Mouse (Mus musculus) limb, embryonic 13.5 days (tissue): ENCODE results near the gene Slc25a34. TPM values are rescaled to one million over a fixed set of nuclear protein-coding genes. Genes with fewer than 3 reads are reported as not detected.

Experiments used
- ATAC-seq: fragments of 200-750 bp; cut with Nextera tagmentation; 2 replicates; pipeline ENCODE4 v1.8.0; 2017; ENCODE audit warnings: low read depth, moderate number of reproducible peaks, moderate TSS enrichment; ENCODE audit not compliant: low FRiP score
- H3K27ac ChIP-seq: fragments of 300-500 bp; sonication (generic); 2 replicates; pipeline ENCODE4 v1.5.1; 2015; ENCODE audit warnings: inconsistent platforms, mild to moderate bottlenecking, moderate library complexity
- H3K27me3 ChIP-seq: fragments of 300-500 bp; sonication (generic); 2 replicates; pipeline ENCODE4 v1.6.1; 2015; ENCODE audit warnings: mild to moderate bottlenecking, inconsistent platforms
- H3K36me3 ChIP-seq: fragments of 300-500 bp; sonication (generic); 2 replicates; pipeline ENCODE4 v1.6.1; 2015; ENCODE audit warnings: inconsistent platforms, mild to moderate bottlenecking, moderate library complexity
- H3K4me1 ChIP-seq: fragments of 300-500 bp; sonication (generic); 2 replicates; pipeline ENCODE4 v1.6.1; 2015; ENCODE audit warnings: inconsistent platforms
- H3K4me2 ChIP-seq: fragments of 300-500 bp; sonication (generic); replicated peaks from 2 replicates; pipeline ENCODE4 v1.6.1; 2015; ENCODE audit warnings: inconsistent platforms, mild to moderate bottlenecking, moderate library complexity
- H3K4me3 ChIP-seq: fragments of 300-500 bp; sonication (generic); 2 replicates; pipeline ENCODE4 v1.5.1; 2015; ENCODE audit warnings: moderate library complexity, mild to moderate bottlenecking, inconsistent platforms
- H3K9ac ChIP-seq: fragments of 300-500 bp; sonication (generic); 2 replicates; pipeline ENCODE4 v1.6.1; 2015; ENCODE audit warnings: mild to moderate bottlenecking, inconsistent platforms
- H3K9me3 ChIP-seq: fragments of 300-500 bp; sonication (generic); 2 replicates; pipeline ENCODE4 v1.6.1; 2016; ENCODE audit warnings: inconsistent platforms
- WGBS: fragments of 180-500 bp; shearing (Covaris S2); methylation state at CpG from one replicate; pipeline ENCODE4 v1.1.7; 2015; 5-methylcytosine and 5-hydroxymethylcytosine counted together
- polyA plus RNA-seq: library from polyadenylated mRNA; unstranded; fragments of >200 nt; fragmentation: Nextera tagmentation; extraction: Ambion mirVana; gene quantifications from 2 replicates; pipeline ENCODE4 v1.2.1, GENCODE M21; 2015

Gene Slc25a34
- polyA plus RNA-seq, 1 experiment from 2014 or later: not detected

DNA sequence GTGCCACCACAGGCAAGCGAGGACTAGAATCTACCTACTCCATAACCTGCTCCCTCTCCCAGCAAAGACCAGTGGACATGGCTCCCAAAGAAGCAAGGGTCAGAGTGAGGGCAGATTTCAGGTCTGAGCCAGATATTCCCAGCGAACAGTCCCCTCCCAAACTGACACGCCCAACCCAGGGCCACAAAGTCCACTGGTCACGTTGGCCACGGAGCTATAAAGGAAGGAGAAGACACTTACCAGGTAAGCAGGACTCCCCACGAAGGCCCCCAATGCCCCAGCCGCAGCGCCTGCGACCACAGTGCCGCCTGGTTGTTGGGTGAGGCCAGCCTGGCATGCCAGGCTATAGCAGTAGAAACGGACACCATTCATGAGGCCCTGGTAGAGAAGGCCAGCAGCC, 584 bp downstream of the Slc25a34 start:
- Histone ChIP-seq H3K4me3 (no peak overlapping the region), H3K9me3 (no peaks in the 10 kb centered on the region), H3K27me3 (no peaks in the 10 kb centered on the region), H3K4me1 (peaks cover 6% of the 10 kb centered on the region), H3K27ac (no peak overlapping the region), H3K9ac (no peak overlapping the region), H3K36me3 (peaks cover 32% of the 10 kb centered on the region), H3K4me2 (no peak overlapping the region)
- no peak for ATAC-seq
- 89% methylated on average over 11 of the region's 11 CpGs for WGBS

DNA sequence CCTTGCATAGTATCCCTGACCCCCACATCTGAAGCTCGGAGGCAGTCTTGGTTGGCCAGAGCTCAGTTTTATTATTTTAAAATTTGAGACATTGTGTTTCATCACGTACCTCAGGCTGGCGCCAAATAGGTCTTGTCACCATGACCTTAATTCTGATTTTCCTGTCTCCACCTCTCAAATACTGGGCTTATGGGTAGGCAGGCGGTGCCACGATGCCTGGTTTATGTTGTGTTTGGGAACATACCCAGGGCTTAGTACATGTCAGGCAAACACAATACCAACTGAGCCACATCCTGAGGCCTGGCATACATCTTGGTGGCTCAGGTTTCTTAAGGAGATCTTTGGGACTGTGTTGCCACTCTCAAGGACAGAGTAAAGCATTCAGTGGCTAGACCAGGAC, 1.0 kb downstream of the Slc25a34 start:
- H3K4me3 ChIP-seq: no peak overlapping the region
- no peaks in the 10 kb centered on the region for H3K9me3 ChIP-seq
- no peak overlapping the region for H3K27ac ChIP-seq
- H3K9ac ChIP-seq: no peak overlapping the region
- H3K36me3 ChIP-seq: peaks cover 27% of the 10 kb centered on the region
- H3K27me3 ChIP-seq: no peaks in the 10 kb centered on the region
- peaks cover 11% of the 10 kb centered on the region for H3K4me1 ChIP-seq
- WGBS: 85% methylated on average over 5 of the region's 5 CpGs
- ATAC-seq: no peak
- H3K4me2 ChIP-seq: no peak overlapping the region

GRCm38 (mm10) chr4:141622091-141622490, 1.5 kb downstream of the Slc25a34 start:
- H3K4me1 ChIP-seq: peaks cover 14% of the 10 kb centered on the region
- H3K4me2 ChIP-seq: no peak overlapping the region
- WGBS: 81% methylated on average over 8 of the region's 8 CpGs
- ATAC-seq: no peak
- H3K27me3 ChIP-seq: no peaks in the 10 kb centered on the region
- no peak overlapping the region for H3K9ac ChIP-seq
- H3K27ac ChIP-seq: no peak overlapping the region
- H3K9me3 ChIP-seq: no peaks in the 10 kb centered on the region
- peaks cover 23% of the 10 kb centered on the region for H3K36me3 ChIP-seq
- H3K4me3 ChIP-seq: no peak overlapping the region

- no peak overlapping the region for H3K27ac ChIP-seq
- H3K4me2 ChIP-seq: no peak overlapping the region
- H3K27me3 ChIP-seq: no peaks in the 10 kb centered on the region
- peaks cover 15% of the 10 kb centered on the region for H3K36me3 ChIP-seq
- ATAC-seq: no peak
- no peaks in the 10 kb centered on the region for H3K9me3 ChIP-seq
- 85% methylated on average over 8 of the region's 8 CpGs for WGBS
- H3K9ac ChIP-seq: no peak overlapping the region
- H3K4me1 ChIP-seq: peaks cover 14% of the 10 kb centered on the region
- H3K4me3 ChIP-seq: no peak overlapping the region
Measured at GRCm38 (mm10) chr4:141621297-141621696, 2.3 kb downstream of the Slc25a34 start.

GRCm38 (mm10) chr4:141619299-141619883, 4.2 kb downstream of the Slc25a34 start:
- Histone ChIP-seq H3K27ac (no peak overlapping the region), H3K4me3 (no peak overlapping the region), H3K9ac (no peak overlapping the region), H3K36me3 (no peaks in the 10 kb centered on the region), H3K9me3 (no peaks in the 10 kb centered on the region), H3K27me3 (no peaks in the 10 kb centered on the region), H3K4me1 (peaks cover 14% of the 10 kb centered on the region), H3K4me2 (no peak overlapping the region)
- WGBS: 85% methylated on average over 9 of the region's 9 CpGs
- ATAC-seq: no peak

GRCm38 (mm10) chr4:141618565-141619243, 4.9 kb downstream of the Slc25a34 start, which contains the start of gene Tmem82:
Gene Tmem82 (minus strand): TSS chr4:141618633.
- no peaks in the 10 kb centered on the region for H3K36me3 ChIP-seq
- peak within 1 kb of the TSS; percentile 63 for H3K4me2 ChIP-seq
- H3K4me3 ChIP-seq: peak within 1 kb of the TSS; percentile 33
- H3K4me1 ChIP-seq: peaks cover 14% of the 10 kb centered on the region
- WGBS: 26% methylated on average over 20 of the region's 20 CpGs
- H3K9me3 ChIP-seq: no peaks in the 10 kb centered on the region
- no peaks in the 10 kb centered on the region for H3K27me3 ChIP-seq
- peak within 1 kb of the TSS; percentile 45 for H3K9ac ChIP-seq
- ATAC-seq: no peak; the same call in 1 of the 2 replicates
- no peak within 1 kb of the TSS for H3K27ac ChIP-seq

- 10% methylated on average over 22 of the region's 22 CpGs for WGBS
- Histone ChIP-seq H3K4me3 (peak overlapping the region; percentile 33), H3K27me3 (no peaks in the 10 kb centered on the region), H3K4me1 (peaks cover 14% of the 10 kb centered on the region), H3K9me3 (no peaks in the 10 kb centered on the region), H3K27ac (no peak overlapping the region), H3K4me2 (peak overlapping the region; percentile 63), H3K9ac (peak overlapping the region; percentile 45), H3K36me3 (no peaks in the 10 kb centered on the region)
- no peak for ATAC-seq
Measured at GRCm38 (mm10) chr4:141617863-141618564, 5.6 kb downstream of the Slc25a34 start.

GRCm38 (mm10) chr4:141617299-141617698, 6.3 kb downstream of the Slc25a34 start:
- Histone ChIP-seq H3K4me2 (peak overlapping the region; percentile 63), H3K9me3 (no peaks in the 10 kb centered on the region), H3K36me3 (no peaks in the 10 kb centered on the region), H3K27me3 (no peaks in the 10 kb centered on the region), H3K4me1 (peaks cover 14% of the 10 kb centered on the region), H3K27ac (no peak overlapping the region), H3K9ac (peak overlapping the region; percentile 45), H3K4me3 (peak overlapping the region; percentile 33)
- no peak; the same call in 1 of the 2 replicates for ATAC-seq
- WGBS: 6% methylated on average over 20 of the region's 20 CpGs

DNA sequence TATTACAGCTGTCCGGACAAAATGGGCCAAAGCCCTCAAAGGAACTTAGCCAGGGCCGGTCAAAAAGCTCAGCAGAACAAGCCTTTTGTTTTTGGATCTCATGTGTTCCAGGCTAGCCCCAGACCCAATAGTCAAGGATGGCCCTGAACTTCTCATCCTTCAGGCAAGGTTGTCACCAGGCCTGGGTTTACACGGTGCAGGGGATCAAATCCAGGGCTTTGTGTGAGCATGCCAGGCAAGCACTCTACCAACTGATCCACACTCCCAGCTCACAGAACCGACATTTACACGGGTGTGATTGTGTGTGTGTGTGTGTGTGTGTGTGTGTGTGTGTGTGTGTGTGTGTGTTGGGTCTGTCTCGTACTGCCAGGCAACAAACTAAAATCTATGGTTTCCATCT, 6.8 kb downstream of the Slc25a34 start:
- Histone ChIP-seq H3K4me3 (no peak overlapping the region), H3K4me2 (no peak overlapping the region), H3K36me3 (no peaks in the 10 kb centered on the region), H3K9me3 (no peaks in the 10 kb centered on the region), H3K9ac (no peak overlapping the region), H3K4me1 (peaks cover 14% of the 10 kb centered on the region), H3K27ac (no peak overlapping the region), H3K27me3 (no peaks in the 10 kb centered on the region)
- WGBS: 79% methylated on average over 6 of the region's 6 CpGs
- no peak for ATAC-seq

- no peak overlapping the region for H3K4me3 ChIP-seq
- H3K4me1 ChIP-seq: peaks cover 14% of the 10 kb centered on the region
- H3K27ac ChIP-seq: no peak overlapping the region
- H3K27me3 ChIP-seq: no peaks in the 10 kb centered on the region
- H3K4me2 ChIP-seq: no peak overlapping the region
- no peaks in the 10 kb centered on the region for H3K9me3 ChIP-seq
- H3K9ac ChIP-seq: no peak overlapping the region
- no peak for ATAC-seq
- 85% methylated on average over 14 of the region's 14 CpGs for WGBS
- H3K36me3 ChIP-seq: no peaks in the 10 kb centered on the region
Measured at GRCm38 (mm10) chr4:141614946-141615345, 8.7 kb downstream of the Slc25a34 start.

DNA sequence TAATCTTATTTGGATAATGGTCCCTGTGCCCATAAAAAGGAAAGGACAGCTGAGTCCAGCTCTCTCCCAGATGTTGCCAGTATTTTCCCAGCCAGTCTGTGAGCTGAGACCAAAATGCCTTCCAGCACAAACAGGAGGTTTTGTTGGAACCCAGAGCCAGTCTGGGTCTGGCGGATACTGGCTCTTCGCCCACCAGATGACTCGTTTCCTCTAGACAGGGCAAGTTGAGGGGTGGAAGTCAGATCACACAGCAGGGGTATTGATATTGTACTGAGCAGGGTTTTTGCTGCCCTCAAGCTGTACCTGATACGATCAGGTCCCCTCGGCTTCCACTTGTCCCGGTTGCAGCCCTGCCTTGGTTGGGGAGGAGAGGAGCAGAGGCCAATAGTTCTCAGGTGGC, 14.1 kb downstream of the Slc25a34 start:
- 56% methylated on average over 6 of the region's 6 CpGs for WGBS
- no peak overlapping the region for H3K9ac ChIP-seq
- peaks cover 4% of the 10 kb centered on the region for H3K4me1 ChIP-seq
- no peaks in the 10 kb centered on the region for H3K27me3 ChIP-seq
- no peak for ATAC-seq
- no peak overlapping the region for H3K4me3 ChIP-seq
- no peak overlapping the region for H3K4me2 ChIP-seq
- no peak overlapping the region for H3K27ac ChIP-seq
- no peaks in the 10 kb centered on the region for H3K36me3 ChIP-seq
- 0 out of 2 replicates have a peak, but pooled peaks cover 6% of the 10 kb centered on the region for H3K9me3 ChIP-seq

DNA sequence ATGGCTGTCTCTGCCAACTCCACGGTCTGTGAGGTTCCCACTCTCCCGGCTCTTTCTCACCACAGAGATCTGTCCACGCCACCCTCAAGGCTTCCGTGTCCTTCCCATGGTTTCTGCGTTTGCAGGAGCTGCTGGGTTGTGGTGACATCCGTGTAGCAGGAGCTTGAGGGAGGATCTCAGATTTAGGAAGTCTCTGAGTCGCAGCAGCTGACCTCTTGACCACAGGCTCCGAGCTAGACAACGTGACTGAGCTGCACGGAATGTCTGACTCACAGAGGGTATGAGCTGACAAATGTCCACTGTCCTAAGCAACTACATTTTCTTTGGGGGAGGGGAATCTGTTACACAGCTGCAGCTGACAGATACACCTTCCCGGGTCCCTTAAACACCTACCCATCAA, 17.8 kb downstream of the Slc25a34 start, which contains the start of gene Fblim1:
Gene Fblim1 (minus strand): TSS at position 236 of the 400 bp plus-strand sequence.
- WGBS: 84% methylated on average over 11 of the region's 11 CpGs

More for the DNA sequence above, 17.8 kb downstream of the Slc25a34 start, which contains the start of gene Fblim1:
- Histone ChIP-seq H3K4me2 (no peak within 1 kb of the TSS), H3K27ac (no peak within 1 kb of the TSS), H3K4me1 (peaks cover 9% of the 10 kb centered on the region), H3K9ac (no peak within 1 kb of the TSS), H3K4me3 (no peak within 1 kb of the TSS), H3K9me3 (0 out of 2 replicates have a peak, but pooled peaks cover 6% of the 10 kb centered on the region), H3K36me3 (no peaks in the 10 kb centered on the region), H3K27me3 (no peaks in the 10 kb centered on the region)
- ATAC-seq: no peak
